Mouse (Mus musculus) large intestine, adult 2 months (tissue): ENCODE data around the gene Bud13. TPM values are rescaled to one million over a fixed set of nuclear protein-coding genes. Genes with fewer than 3 reads are reported as not detected.
A peak's percentile ranks its signal among the peaks of the same experiment; 100 is the strongest.
"Not testable (repeated sequence)": the region's sequence is repeated elsewhere in the genome, so short reads cannot be mapped to it uniquely, and the experiment has no call there.

ENCODE experiments used
- DNase-seq: peaks from one replicate; pipeline ENCODE4 v3.0.0-alpha.2; 2012; ENCODE audit warnings: low read depth, low spot score
- WGBS: fragments of 180-500 bp; shearing (Covaris S2); methylation state at CpG from one replicate; pipeline ENCODE4 v1.1.7; 2018; 5-methylcytosine and 5-hydroxymethylcytosine counted together
- polyA plus RNA-seq: library from polyadenylated mRNA; depleted of rRNA; stranded (reverse); fragments of >200 nt; gene quantifications from 2 replicates; pipeline ENCODE4 v1.2.3, GENCODE M21; 2012

Gene Bud13
- polyA plus RNA-seq, 1 experiment, result 9.2 TPM

- peak; percentile 71 for DNase-seq
- WGBS, result 4% methylated on average over 45 of the region's 45 CpGs
Observed at GRCm38 (mm10) chr9:46272677-46273454, 9.9 kb upstream of the Bud13 start, which contains the start of gene Zpr1. TSS of gene Zpr1 (plus strand) at chr9:46273064.

- WGBS, result 91% methylated on average over 9 of the region's 9 CpGs
- DNase-seq, result no peak
Observed at GRCm38 (mm10) chr9:46274494-46274893, 8.3 kb upstream of the Bud13 start.

GRCm38 (mm10) chr9:46298381-46298780 lies 15.6 kb downstream of the Bud13 start:
- DNase-seq, result no peak
- 88% methylated on average over 4 of the region's 4 CpGs for WGBS

GRCm38 (mm10) chr9:46302142-46302541 lies 19.3 kb downstream of the Bud13 start:
- WGBS, result 12% methylated on average over 2 of the region's 2 CpGs
- DNase-seq, result no peak

- peak; percentile 4 for DNase-seq
- WGBS, result 11% methylated on average over 7 of the region's 7 CpGs
Observed at GRCm38 (mm10) chr9:46309121-46309520, 26.3 kb downstream of the Bud13 start.

- DNase-seq, result peak; percentile 35
- WGBS, result 4% methylated on average over 4 of the region's 4 CpGs
Observed at GRCm38 (mm10) chr9:46314507-46314906, 31.7 kb downstream of the Bud13 start.

GRCm38 (mm10) chr9:46314921-46315320 lies 32.1 kb downstream of the Bud13 start:
- no peak for DNase-seq
- 44% methylated on average over 2 of the region's 2 CpGs for WGBS

GRCm38 (mm10) chr9:46315807-46316365 lies 33.1 kb downstream of the Bud13 start:
- WGBS, result 59% methylated on average over 11 of the region's 11 CpGs
- DNase-seq, result no peak

GRCm38 (mm10) chr9:46316388-46316787 lies 33.6 kb downstream of the Bud13 start:
- no peak for DNase-seq
- WGBS, result 34% methylated on average over 5 of the region's 5 CpGs

GRCm38 (mm10) chr9:46316909-46317308 lies 34.1 kb downstream of the Bud13 start:
- WGBS, result 73% methylated on average over 8 of the region's 8 CpGs
- no peak for DNase-seq

- WGBS, result 89% methylated on average over 3 of the region's 3 CpGs
- DNase-seq, result no peak
Observed at GRCm38 (mm10) chr9:46317957-46318356, 35.1 kb downstream of the Bud13 start.

GRCm38 (mm10) chr9:46319886-46320285 lies 37.1 kb downstream of the Bud13 start, which contains the start of gene 4931429L15Rik:
TSS of gene 4931429L15Rik (minus strand) at chr9:46319986.
- DNase-seq, result not testable (repeated sequence)
- 76% methylated on average over 6 of the region's 6 CpGs for WGBS

GRCm38 (mm10) chr9:46320461-46320860 lies 37.7 kb downstream of the Bud13 start:
- DNase-seq, result no peak
- 89% methylated on average over 2 of the region's 2 CpGs for WGBS

GRCm38 (mm10) chr9:46326694-46327405 lies 44.0 kb downstream of the Bud13 start:
- no peak for DNase-seq

GRCm38 (mm10) chr9:46327706-46328571 lies 45.1 kb downstream of the Bud13 start:
- no peak for DNase-seq
- 71% methylated on average over 25 of the region's 25 CpGs for WGBS

More at GRCm38 (mm10) chr9:46326694-46327405, 44.0 kb downstream of the Bud13 start:
- 88% methylated on average over 11 of the region's 11 CpGs for WGBS

- WGBS, result 11% methylated on average over 30 of the region's 30 CpGs
- no peak for DNase-seq
Observed at GRCm38 (mm10) chr9:46328572-46329249, 45.9 kb downstream of the Bud13 start.

GRCm38 (mm10) chr9:46329250-46329648 lies 46.4 kb downstream of the Bud13 start:
- WGBS, result 13% methylated on average over 19 of the region's 19 CpGs

GRCm38 (mm10) chr9:46329801-46330585 lies 47.2 kb downstream of the Bud13 start:
- DNase-seq, result no peak

More at GRCm38 (mm10) chr9:46329250-46329648, 46.4 kb downstream of the Bud13 start:
- DNase-seq, result no peak

More at GRCm38 (mm10) chr9:46329801-46330585, 47.2 kb downstream of the Bud13 start:
- WGBS, result 41% methylated on average over 24 of the region's 24 CpGs
